ENCODE assay signal across 8 mouse cellular contexts in genomic region chr11:102555400-102556030, GRCm38 (mm10). TPM values are rescaled to one million over a fixed set of nuclear protein-coding genes. Genes with fewer than 3 reads are reported as not detected.
DNase-seq lines count a peak whose midpoint lies in the region; ATAC-seq and TF ChIP-seq lines count a peak whose summit lies in the region.

No protein-coding gene starts in this region.

- H3K27ac ChIP-seq in heart, embryonic 14.5 days (replicated peaks in 1 of 2; ENCODE audit: control insufficient read depth in 1 of 2, insufficient read depth in 1 of 2, low read depth in 2 of 2, low read length in 2 of 2): peak overlapping the region; percentile 80 to 92
- peak overlapping the region; percentile 94 for H3K27ac ChIP-seq in embryonic facial prominence, embryonic 12.5 days
- H3K27ac ChIP-seq in hindbrain, postnatal 0 days: peak overlapping the region; percentile 98
- H3K27ac ChIP-seq in midbrain, embryonic 13.5 days: peak overlapping the region; percentile 99

- TF ChIP-seq CTCF in E14TG2a.4 (conservative IDR thresholded peaks at IDR 0.05; ENCODE audit: low read length): no peak
- no peak for TF ChIP-seq CTCF in hindbrain, postnatal 0 days (IDR thresholded peaks at IDR 0.05; ENCODE audit: low read depth)

- peak overlapping the region; percentile 88 to 91 for H3K4me3 ChIP-seq in heart, embryonic 14.5 days (ENCODE audit: control insufficient read depth in 1 of 2, insufficient read depth in 1 of 2, low read depth in 1 of 2, low read length in 2 of 2)
- H3K4me3 ChIP-seq in E14TG2a.4 (replicated peaks; ENCODE audit: low read length): peak overlapping the region; percentile 100
- peak overlapping the region; percentile 98 for H3K4me3 ChIP-seq in embryonic facial prominence, embryonic 12.5 days
- H3K4me3 ChIP-seq in hindbrain, postnatal 0 days (ENCODE audit: low read length): peak overlapping the region; percentile 77
- peak overlapping the region; percentile 98 for H3K4me3 ChIP-seq in midbrain, embryonic 13.5 days (replicated peaks)

- no peaks in the 10 kb centered on the region for H3K27me3 ChIP-seq in heart, embryonic 14.5 days (ENCODE audit: control insufficient read depth, insufficient read depth, low read length)
- no peaks in the 10 kb centered on the region for H3K27me3 ChIP-seq in E14TG2a.4 (ENCODE audit: insufficient read depth, low read length)
- no peaks in the 10 kb centered on the region for H3K27me3 ChIP-seq in embryonic facial prominence, embryonic 12.5 days
- H3K27me3 ChIP-seq in hindbrain, postnatal 0 days (ENCODE audit: insufficient read depth, low read length): no peaks in the 10 kb centered on the region
- H3K27me3 ChIP-seq in midbrain, embryonic 13.5 days: no peaks in the 10 kb centered on the region

- peak overlapping the region; percentile 96 for H3K9ac ChIP-seq in heart, embryonic 14.5 days (ENCODE audit: low read length)
- peak overlapping the region; percentile 98 for H3K9ac ChIP-seq in embryonic facial prominence, embryonic 12.5 days
- peak overlapping the region; percentile 87 for H3K9ac ChIP-seq in hindbrain, postnatal 0 days (replicated peaks; ENCODE audit: low read length)
- H3K9ac ChIP-seq in midbrain, embryonic 13.5 days (replicated peaks): peak overlapping the region; percentile 98

- DNase-seq in heart, adult 11 months: no peak
- DNase-seq in hindbrain, postnatal 0 days (ENCODE audit: low spot score): peak; percentile 52
- DNase-seq in retina, postnatal 1 day: no peak
- DNase-seq in layer of hippocampus, postnatal 10 days (ENCODE audit: low spot score in 2 of 2): no peak

- H3K9me3 ChIP-seq in heart, embryonic 14.5 days (ENCODE audit: control insufficient read depth, low read length): no peaks in the 10 kb centered on the region
- H3K9me3 ChIP-seq in E14TG2a.4 (ENCODE audit: low read length): no peaks in the 10 kb centered on the region
- H3K9me3 ChIP-seq in embryonic facial prominence, embryonic 12.5 days: no peaks in the 10 kb centered on the region
- H3K9me3 ChIP-seq in hindbrain, postnatal 0 days (ENCODE audit: low read length): no peaks in the 10 kb centered on the region
- no peaks in the 10 kb centered on the region for H3K9me3 ChIP-seq in midbrain, embryonic 13.5 days

- 0 out of 2 replicates have a peak, but pooled peaks cover 4% of the 10 kb centered on the region for H3K36me3 ChIP-seq in heart, embryonic 14.5 days (ENCODE audit: control insufficient read depth, insufficient read depth, low read length)
- H3K36me3 ChIP-seq in E14TG2a.4 (ENCODE audit: insufficient read depth, low read length): peaks cover 16% of the 10 kb centered on the region; the same call in 1 of the 2 replicates
- no peaks in the 10 kb centered on the region for H3K36me3 ChIP-seq in embryonic facial prominence, embryonic 12.5 days
- H3K36me3 ChIP-seq in hindbrain, postnatal 0 days (ENCODE audit: insufficient read depth, low read length): no peaks in the 10 kb centered on the region
- H3K36me3 ChIP-seq in midbrain, embryonic 13.5 days: no peaks in the 10 kb centered on the region

- WGBS in heart, embryonic 14.5 days: under 1% methylated on average over 39 of the region's 39 CpGs
- under 1% methylated on average over 39 of the region's 39 CpGs for WGBS in embryonic facial prominence, embryonic 12.5 days
- under 1% methylated on average over 39 of the region's 39 CpGs for WGBS in hindbrain, postnatal 0 days
- WGBS in midbrain, embryonic 13.5 days: 0% methylated on average over 39 of the region's 39 CpGs

- peak overlapping the region; percentile 80 for H3K4me2 ChIP-seq in heart, embryonic 14.5 days (ENCODE audit: low read length)
- peak overlapping the region; percentile 76 for H3K4me2 ChIP-seq in embryonic facial prominence, embryonic 12.5 days (replicated peaks)
- H3K4me2 ChIP-seq in hindbrain, postnatal 0 days (ENCODE audit: low read depth, low read length): peak overlapping the region; percentile 73
- H3K4me2 ChIP-seq in midbrain, embryonic 13.5 days (replicated peaks): peak overlapping the region; percentile 78

- ATAC-seq in heart, embryonic 14.5 days (ENCODE audit: insufficient number of reproducible peaks, insufficient read depth, low FRiP score, low read depth): peak; percentile 33
- peak; percentile 17; the same call in 1 of the 2 replicates for ATAC-seq in embryonic facial prominence, embryonic 12.5 days (ENCODE audit: insufficient number of reproducible peaks, insufficient read depth, low FRiP score, low TSS enrichment)
- ATAC-seq in hindbrain, postnatal 0 days: peak; percentile 35
- peak; percentile 79 for ATAC-seq in midbrain, embryonic 13.5 days

- peaks cover 2 to 15% of the 10 kb centered on the region in 2 experiments for H3K4me1 ChIP-seq in heart, embryonic 14.5 days (ENCODE audit: control insufficient read depth in 2 of 2, insufficient read depth in 2 of 2, low read length in 2 of 2)
- peaks cover 58% of the 10 kb centered on the region for H3K4me1 ChIP-seq in E14TG2a.4 (replicated peaks; ENCODE audit: low read depth, low read length)
- peaks cover 17% of the 10 kb centered on the region for H3K4me1 ChIP-seq in embryonic facial prominence, embryonic 12.5 days
- H3K4me1 ChIP-seq in hindbrain, postnatal 0 days (ENCODE audit: insufficient read depth, low read length): peaks cover 11% of the 10 kb centered on the region
- H3K4me1 ChIP-seq in midbrain, embryonic 13.5 days (replicated peaks): peaks cover 35% of the 10 kb centered on the region

RNA-seq across cellular contexts. Expression of gene Gpatch8, which starts 0.7 kb away (rescaled TPM):
- 30.7 and 36.9 TPM in 2 replicates for polyA plus RNA-seq in heart, embryonic 14.5 days (2014; fragmentation: Nextera tagmentation; extraction: Ambion mirVana)
- 68.7 and 69.1 TPM in 2 replicates for polyA plus RNA-seq in embryonic facial prominence, embryonic 12.5 days (2016; fragmentation: Nextera tagmentation; extraction: Ambion mirVana)
- total RNA-seq in hindbrain, postnatal 0 days (2014; rRNA removed): 21.0 and 21.3 TPM in 2 replicates
- polyA plus RNA-seq in hindbrain, postnatal 0 days (2015; fragmentation: Nextera tagmentation; extraction: Ambion mirVana): 48.9 and 50.6 TPM in 2 replicates
- polyA plus RNA-seq in midbrain, embryonic 13.5 days (2015; fragmentation: Nextera tagmentation; extraction: Ambion mirVana): 84.5 and 87.6 TPM in 2 replicates
- 10 to 100 TPM; 47.0 to 51.1 TPM for total RNA-seq in layer of hippocampus, postnatal 10 days (2021)

RNA-seq across cellular contexts. Expression of gene Gm11627, which starts 23.7 kb away (rescaled TPM):
- polyA plus RNA-seq in heart, embryonic 14.5 days (2014; fragmentation: Nextera tagmentation; extraction: Ambion mirVana): 12.6 and 13.9 TPM in 2 replicates
- 11.8 and 12.3 TPM in 2 replicates for polyA plus RNA-seq in embryonic facial prominence, embryonic 12.5 days (2016; fragmentation: Nextera tagmentation; extraction: Ambion mirVana)
- total RNA-seq in hindbrain, postnatal 0 days (2014; rRNA removed): 2.0 TPM in 1 of 2 replicates, not detected in the other
- 5.2 TPM in 2 replicates for polyA plus RNA-seq in hindbrain, postnatal 0 days (2015; fragmentation: Nextera tagmentation; extraction: Ambion mirVana)
- polyA plus RNA-seq in midbrain, embryonic 13.5 days (2015; fragmentation: Nextera tagmentation; extraction: Ambion mirVana): 4.2 and 5.3 TPM in 2 replicates
- 1 to 10 TPM; 6.0 to 7.1 TPM for total RNA-seq in layer of hippocampus, postnatal 10 days (2021)

RNA-seq across cellular contexts. Expression of gene Fzd2, which starts 48.7 kb away (rescaled TPM):
- 18.7 and 24.0 TPM in 2 replicates for polyA plus RNA-seq in heart, embryonic 14.5 days (2014; fragmentation: Nextera tagmentation; extraction: Ambion mirVana)
- 93.6 and 97.8 TPM in 2 replicates for polyA plus RNA-seq in embryonic facial prominence, embryonic 12.5 days (2016; fragmentation: Nextera tagmentation; extraction: Ambion mirVana)
- 31.7 and 34.5 TPM in 2 replicates for total RNA-seq in hindbrain, postnatal 0 days (2014; rRNA removed)
- 6.0 and 6.5 TPM in 2 replicates for polyA plus RNA-seq in hindbrain, postnatal 0 days (2015; fragmentation: Nextera tagmentation; extraction: Ambion mirVana)
- polyA plus RNA-seq in midbrain, embryonic 13.5 days (2015; fragmentation: Nextera tagmentation; extraction: Ambion mirVana): 10.8 and 13.2 TPM in 2 replicates
- 10 to 100 TPM in 1 of 2 experiments, 1 to 10 TPM in 1; 9.3 to 10.2 TPM for total RNA-seq in layer of hippocampus, postnatal 10 days (2021)

Comparison
In these comparisons a context has a peak if more than half of its experiments do, and no peak if none do; other contexts are left out.
1. ATAC-seq: peak in every context shown above with its lines; median percentile 79 in midbrain, embryonic 13.5 days; 35 in hindbrain, postnatal 0 days; 33 in heart, embryonic 14.5 days; 17 in embryonic facial prominence, embryonic 12.5 days.